Mouse (Mus musculus): ENCODE measurements around the gene Gm21988. TPM values are rescaled to one million over a fixed set of nuclear protein-coding genes. Genes with fewer than 3 reads are reported as not detected.

Gm21988 gene
- polyA plus RNA-seq, 1 experiment, result 5.1 TPM

GRCm38 (mm10) chr11:70237457-70238167, 2.0 kb downstream of the Gm21988 start, which contains the start of gene 0610010K14Rik:
Gene 0610010K14Rik, minus strand, starts transcription at chr11:70237914.
- Histone ChIP-seq H3K27me3 (ENCODE audit: control insufficient read depth, insufficient read depth, low read length) (no peaks in the 10 kb centered on the region), H3K4me1 (ENCODE audit: control insufficient read depth, insufficient read depth, insufficient read length) (peaks cover 6% of the 10 kb centered on the region; the same call in 1 of the 2 replicates), H3K36me3 (ENCODE audit: control insufficient read depth, insufficient read depth, low read length) (peaks cover 5% of the 10 kb centered on the region), H3K4me3 (ENCODE audit: extremely low read depth, insufficient read depth, insufficient read length) (peak within 1 kb of the TSS; percentile 99), H3K27ac (ENCODE audit: insufficient read depth, low read length) (peak within 1 kb of the TSS; percentile 94)
- peak; percentile 93 to 98 for DNase-seq (ENCODE audit: low read depth in 1 of 2, low spot score in 2 of 2)
- under 1% methylated on average over 69 of the region's 70 CpGs for WGBS
- TF ChIP-seq CTCF (IDR thresholded peaks at IDR 0.05; ENCODE audit: extremely low read depth, insufficient read depth, insufficient read length, insufficient replicate concordance) (peak; percentile 66; the same call in 1 of the 2 replicates), POLR2A (IDR thresholded peaks at IDR 0.05; ENCODE audit: low read depth, low read length) (peak; percentile 74)

GRCm38 (mm10) chr11:70236717-70237116, 2.9 kb downstream of the Gm21988 start:
- Histone ChIP-seq H3K27me3 (ENCODE audit: control insufficient read depth, insufficient read depth, low read length) (no peaks in the 10 kb centered on the region), H3K4me1 (ENCODE audit: control insufficient read depth, insufficient read depth, insufficient read length) (peaks cover 6% of the 10 kb centered on the region; the same call in 1 of the 2 replicates), H3K4me3 (ENCODE audit: extremely low read depth, insufficient read depth, insufficient read length) (no peak overlapping the region), H3K36me3 (ENCODE audit: control insufficient read depth, insufficient read depth, low read length) (peaks cover 5% of the 10 kb centered on the region), H3K27ac (ENCODE audit: insufficient read depth, low read length) (peak overlapping the region; percentile 58; the same call in 1 of the 2 replicates)
- WGBS, result 57% methylated on average over 7 of the region's 7 CpGs
- TF ChIP-seq CTCF (IDR thresholded peaks at IDR 0.05; ENCODE audit: extremely low read depth, insufficient read depth, insufficient read length, insufficient replicate concordance) (no peak), POLR2A (IDR thresholded peaks at IDR 0.05; ENCODE audit: low read depth, low read length) (no peak)
- no peak for DNase-seq (ENCODE audit: low read depth in 1 of 2, low spot score in 2 of 2)

- Histone ChIP-seq H3K27me3 (ENCODE audit: control insufficient read depth, insufficient read depth, low read length) (no peaks in the 10 kb centered on the region), H3K4me1 (ENCODE audit: control insufficient read depth, insufficient read depth, insufficient read length) (peaks cover 4% of the 10 kb centered on the region; the same call in 1 of the 2 replicates), H3K4me3 (ENCODE audit: extremely low read depth, insufficient read depth, insufficient read length) (no peak overlapping the region), H3K27ac (ENCODE audit: insufficient read depth, low read length) (no peak overlapping the region), H3K36me3 (ENCODE audit: control insufficient read depth, insufficient read depth, low read length) (peaks cover 5% of the 10 kb centered on the region)
- TF ChIP-seq POLR2A (IDR thresholded peaks at IDR 0.05; ENCODE audit: low read depth, low read length), result no peak
- TF ChIP-seq CTCF (IDR thresholded peaks at IDR 0.05; ENCODE audit: extremely low read depth, insufficient read depth, insufficient read length, insufficient replicate concordance), result no peak
- DNase-seq (ENCODE audit: low read depth in 1 of 2, low spot score in 2 of 2), result no peak
- 93% methylated on average over 12 of the region's 12 CpGs for WGBS
Observed at GRCm38 (mm10) chr11:70235254-70235900, 4.3 kb downstream of the Gm21988 start.

GRCm38 (mm10) chr11:70234497-70234896, 5.1 kb downstream of the Gm21988 start:
- no peak overlapping the region for H3K4me3 ChIP-seq (ENCODE audit: extremely low read depth, insufficient read depth, insufficient read length)
- H3K27me3 ChIP-seq (ENCODE audit: control insufficient read depth, insufficient read depth, low read length), result no peaks in the 10 kb centered on the region
- WGBS, result 48% methylated on average over 8 of the region's 8 CpGs
- peaks cover 4% of the 10 kb centered on the region; the same call in 1 of the 2 replicates for H3K4me1 ChIP-seq (ENCODE audit: control insufficient read depth, insufficient read depth, insufficient read length)
- peaks cover 5% of the 10 kb centered on the region for H3K36me3 ChIP-seq (ENCODE audit: control insufficient read depth, insufficient read depth, low read length)
- no peak for DNase-seq (ENCODE audit: low read depth in 1 of 2, low spot score in 2 of 2)
- 0 out of 2 replicates have a peak overlapping the region, but pooled peaks have one; percentile 11 for H3K27ac ChIP-seq (ENCODE audit: insufficient read depth, low read length)
- no peak for TF ChIP-seq POLR2A (IDR thresholded peaks at IDR 0.05; ENCODE audit: low read depth, low read length)
- no peak for TF ChIP-seq CTCF (IDR thresholded peaks at IDR 0.05; ENCODE audit: extremely low read depth, insufficient read depth, insufficient read length, insufficient replicate concordance)

GRCm38 (mm10) chr11:70234037-70234436, 5.6 kb downstream of the Gm21988 start:
- Histone ChIP-seq H3K4me1 (ENCODE audit: control insufficient read depth, insufficient read depth, insufficient read length) (peaks cover 8% of the 10 kb centered on the region; the same call in 1 of the 2 replicates), H3K4me3 (ENCODE audit: extremely low read depth, insufficient read depth, insufficient read length) (no peak overlapping the region)

GRCm38 (mm10) chr11:70233016-70233415, 6.6 kb downstream of the Gm21988 start:
- 88% methylated on average over 8 of the region's 8 CpGs for WGBS
- Histone ChIP-seq H3K4me3 (ENCODE audit: extremely low read depth, insufficient read depth, insufficient read length) (peak overlapping the region; percentile 2; the same call in 1 of the 2 replicates), H3K36me3 (ENCODE audit: control insufficient read depth, insufficient read depth, low read length) (peaks cover 5% of the 10 kb centered on the region), H3K4me1 (ENCODE audit: control insufficient read depth, insufficient read depth, insufficient read length) (peaks cover 8% of the 10 kb centered on the region; the same call in 1 of the 2 replicates), H3K27ac (ENCODE audit: insufficient read depth, low read length) (peak overlapping the region; percentile 55; the same call in 1 of the 2 replicates), H3K27me3 (ENCODE audit: control insufficient read depth, insufficient read depth, low read length) (no peaks in the 10 kb centered on the region)
- TF ChIP-seq POLR2A (IDR thresholded peaks at IDR 0.05; ENCODE audit: low read depth, low read length) (no peak), CTCF (IDR thresholded peaks at IDR 0.05; ENCODE audit: extremely low read depth, insufficient read depth, insufficient read length, insufficient replicate concordance) (no peak)
- no peak for DNase-seq (ENCODE audit: low read depth in 1 of 2, low spot score in 2 of 2)

More at GRCm38 (mm10) chr11:70234037-70234436, 5.6 kb downstream of the Gm21988 start:
- Histone ChIP-seq H3K27me3 (ENCODE audit: control insufficient read depth, insufficient read depth, low read length) (no peaks in the 10 kb centered on the region), H3K27ac (ENCODE audit: insufficient read depth, low read length) (0 out of 2 replicates have a peak overlapping the region, but pooled peaks have one; percentile 11), H3K36me3 (ENCODE audit: control insufficient read depth, insufficient read depth, low read length) (peaks cover 5% of the 10 kb centered on the region)
- WGBS, result 81% methylated on average over 5 of the region's 5 CpGs
- TF ChIP-seq CTCF (IDR thresholded peaks at IDR 0.05; ENCODE audit: extremely low read depth, insufficient read depth, insufficient read length, insufficient replicate concordance), result no peak
- TF ChIP-seq POLR2A (IDR thresholded peaks at IDR 0.05; ENCODE audit: low read depth, low read length), result no peak
- no peak for DNase-seq (ENCODE audit: low read depth in 1 of 2, low spot score in 2 of 2)

Data from spleen, adult 2 months (tissue).